Mouse (Mus musculus) left cerebral cortex, adult 2 months (tissue): ENCODE results near the gene Pcyt2. TPM values are rescaled to one million over a fixed set of nuclear protein-coding genes. Genes with fewer than 3 reads are reported as not detected.

ENCODE experiments used
- DNase-seq, 2 experiments: peaks; one replicate each; pipeline ENCODE4 v3.0.0; 2021 to 2022; ENCODE audit warnings: low spot score in 2 of 2, mixed read lengths in 1 of 2; ENCODE audit errors: extremely low spot score in 1 of 2
- H3K27ac ChIP-seq: fragments of 200-600 bp; 2 replicates; pipeline ENCODE4 v1.8.1; 2022
- H3K4me3 ChIP-seq: fragments of 200-600 bp; 2 replicates; pipeline ENCODE4 v1.8.1; 2022
- CTCF ChIP-seq: fragments of 200-600 bp; IDR thresholded peaks from 2 replicates; pipeline ENCODE4 v1.8.1; 2022; ENCODE audit warnings: antibody characterized with exemption, mild to moderate bottlenecking, moderate library complexity
- intact Hi-C: fragments of 180-260 bp; cut with DNase I; formaldehyde crosslinking; loops from one replicate; pipeline ENCODE4 v1.15.1; 2025
- microRNA-seq, 2 experiments: library from miRNA; unstranded; fragments of <30 nt; microRNA quantifications; one replicate each; pipeline ENCODE4 v1.2.0; 2021
- total RNA-seq, 2 experiments: library from RNA; stranded (reverse); gene quantifications; 2 replicates each; pipeline ENCODE4 v1.2.3; 2021

Gene Pcyt2
- total RNA-seq, 2 experiments from 2014 or later: 133 to 140 TPM

DNA sequence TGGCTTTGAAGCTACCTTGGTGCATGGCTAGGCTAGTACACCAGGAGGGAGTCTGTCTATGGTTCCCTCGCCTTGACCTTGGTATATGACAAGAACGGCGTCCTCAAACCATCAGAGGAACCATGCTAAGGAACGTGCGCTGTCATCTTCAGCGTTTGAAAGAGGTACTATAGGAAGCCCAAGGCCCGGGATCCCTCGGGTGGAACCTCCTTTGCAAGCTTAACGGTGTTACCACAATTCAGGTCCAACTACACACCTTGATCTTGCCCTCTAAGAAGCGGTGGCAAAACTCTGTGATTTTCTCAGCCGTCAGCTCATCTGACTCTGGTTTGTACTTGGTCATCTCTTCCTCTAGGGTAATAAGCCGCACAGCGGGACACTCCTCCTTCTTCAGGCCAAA is 54.8 kb downstream of the Pcyt2 start:
- intact Hi-C loops: no loop called here
- no peak for TF ChIP-seq CTCF
- DNase-seq: no peak
- no peak overlapping the region for H3K4me3 ChIP-seq
- no peak overlapping the region for H3K27ac ChIP-seq

DNA sequence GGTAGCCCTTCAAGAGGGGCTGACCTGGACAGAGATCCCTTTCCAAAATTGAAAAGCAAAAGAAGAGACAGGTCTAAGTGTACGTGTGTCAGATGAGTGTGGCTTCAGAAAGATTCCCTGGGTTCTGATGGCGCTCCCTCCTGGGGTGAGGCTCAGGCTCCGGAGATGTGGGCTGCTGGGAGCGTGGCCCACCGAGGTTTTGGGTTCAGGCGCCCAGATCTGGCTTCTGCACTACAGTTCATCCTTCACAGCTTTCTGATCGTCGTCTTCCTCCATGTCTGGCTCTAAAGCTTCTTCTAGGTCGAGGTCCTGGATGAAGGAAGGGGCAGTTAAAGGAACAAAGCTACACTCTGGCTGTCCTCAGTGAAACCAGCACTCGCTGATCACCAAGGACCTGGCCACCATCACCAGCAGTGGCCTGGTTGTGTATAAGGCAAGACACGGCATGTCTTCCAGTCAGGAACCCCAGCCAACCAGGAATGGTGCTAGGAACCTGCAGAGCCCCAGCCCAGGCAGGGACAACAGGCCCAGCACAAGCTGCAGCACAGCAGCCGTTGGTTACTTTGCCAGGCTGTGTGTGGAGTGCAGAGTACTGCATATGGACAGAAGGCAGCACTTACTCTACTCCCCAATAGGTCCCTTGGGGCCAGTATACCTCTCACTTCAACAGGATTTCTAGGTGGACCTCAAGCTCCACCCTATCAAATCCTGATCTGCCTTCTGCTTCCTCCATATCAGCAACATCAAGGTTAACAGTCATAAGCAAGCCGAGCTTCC is 56.6 kb downstream of the Pcyt2 start:
- no peak for DNase-seq
- no peak for TF ChIP-seq CTCF
- H3K27ac ChIP-seq: no peak overlapping the region
- intact Hi-C loops: no loop called here
- no peak overlapping the region for H3K4me3 ChIP-seq

Small RNAs within 50 kb of the gene (microRNA-seq; reads per million reads assigned to microRNA genes)
- gene Mir6936: 0.24 to 2.9 reads per million in 2 experiments

Other genes starting within 250 kb of the Pcyt2 start
- 10 to 100 TPM; 16.1 to 17.6 TPM for gene Faap100, start 239.2 kb downstream of the Pcyt2 start, total RNA-seq
- 10 to 100 TPM; 70.9 to 72.4 TPM for gene Nploc4, start 180.2 kb downstream of the Pcyt2 start, total RNA-seq
- 1 to 10 TPM in 1 of 2 experiments, not detected in 1; 3.8 TPM for gene Tspan10, start 175.3 kb downstream of the Pcyt2 start, total RNA-seq
- gene Pde6g, start 164.4 kb downstream of the Pcyt2 start, total RNA-seq: 1 to 10 TPM in 1 of 2 experiments, under 1 TPM in 1; 0.45 to 1.1 TPM
- 10 to 100 TPM; 13.8 to 15.8 TPM for gene Oxld1, start 159.9 kb downstream of the Pcyt2 start, total RNA-seq
- gene Ccdc137, start 159.8 kb downstream of the Pcyt2 start, total RNA-seq: 10 to 100 TPM; 28.4 to 28.5 TPM
- 10 to 100 TPM; 47.9 to 51.9 TPM for gene Arl16, start 150.3 kb downstream of the Pcyt2 start, total RNA-seq
- gene Mrpl12, start 133.3 kb downstream of the Pcyt2 start, total RNA-seq: 10 to 100 TPM; 66.1 to 68.3 TPM
- gene Slc25a10, start 126.1 kb downstream of the Pcyt2 start, total RNA-seq: 10 to 100 TPM; 17.7 to 21.3 TPM
- gene Gcgr, start 87.2 kb downstream of the Pcyt2 start, total RNA-seq: not detected
- 10 to 100 TPM; 68.3 to 83.2 TPM for gene Mcrip1, start 68.2 kb downstream of the Pcyt2 start, total RNA-seq
- not detected for gene Ppp1r27, start 66.8 kb downstream of the Pcyt2 start, total RNA-seq
- 100 to 1,000 TPM; 114 to 120 TPM for gene P4hb, start 44.7 kb downstream of the Pcyt2 start, total RNA-seq
- gene Arhgdia, start 36.3 kb downstream of the Pcyt2 start, total RNA-seq: 100 to 1,000 TPM; 290 to 300 TPM
- gene Alyref, start 19.6 kb downstream of the Pcyt2 start, total RNA-seq: 10 to 100 TPM; 56.4 to 64.1 TPM
- 10 to 100 TPM; 92.9 to 93.0 TPM for gene Anapc11, start 19.5 kb downstream of the Pcyt2 start, total RNA-seq
- gene Npb, start 9.5 kb downstream of the Pcyt2 start, total RNA-seq: under 1 TPM in 1 of 2 experiments, not detected in 1; 0.95 TPM
- 10 to 100 TPM; 43.2 to 45.3 TPM for gene Sirt7, start 7.3 kb upstream of the Pcyt2 start, total RNA-seq
- gene Mafg, start 15.7 kb upstream of the Pcyt2 start, total RNA-seq: 100 to 1,000 TPM; 104 to 107 TPM
- 1 to 10 TPM; 2.4 to 3.1 TPM for gene Pycr1, start 25.8 kb upstream of the Pcyt2 start, total RNA-seq
- 1 to 10 TPM; 6.9 to 8.8 TPM for gene Myadml2, start 30.2 kb upstream of the Pcyt2 start, total RNA-seq
- gene Notum, start 43.2 kb upstream of the Pcyt2 start, total RNA-seq: 1 to 10 TPM; 4.0 to 7.2 TPM
- 10 to 100 TPM; 47.4 to 54.9 TPM for gene Aspscr1, start 55.0 kb upstream of the Pcyt2 start, total RNA-seq
- gene Cenpx, start 95.8 kb upstream of the Pcyt2 start, total RNA-seq: 10 to 100 TPM; 18.9 to 21.3 TPM
- 10 to 100 TPM; 61.4 to 62.3 TPM for gene Lrrc45, start 96.0 kb upstream of the Pcyt2 start, total RNA-seq
- 10 to 100 TPM; 34.0 to 39.6 TPM for gene Rac3, start 103.5 kb upstream of the Pcyt2 start, total RNA-seq
- 1 to 10 TPM; 7.1 to 8.4 TPM for gene Dcxr, start 109.3 kb upstream of the Pcyt2 start, total RNA-seq
- 1 to 10 TPM; 1.9 to 3.0 TPM for gene Cbr2, start 114.2 kb upstream of the Pcyt2 start, total RNA-seq
- 10 to 100 TPM; 27.5 to 57.3 TPM for gene Hmga1b, start 144.9 kb upstream of the Pcyt2 start, total RNA-seq
- 10 to 100 TPM; 60.7 to 63.2 TPM for gene Rfng, start 166.3 kb upstream of the Pcyt2 start, total RNA-seq
- gene Gps1, start 166.3 kb upstream of the Pcyt2 start, total RNA-seq: 100 to 1,000 TPM; 139 to 145 TPM
- gene Dus1l, start 178.5 kb upstream of the Pcyt2 start, total RNA-seq: 10 to 100 TPM; 45.8 to 47.6 TPM
- gene Fasn, start 206.6 kb upstream of the Pcyt2 start, total RNA-seq: 100 to 1,000 TPM; 177 to 197 TPM